Mouse (Mus musculus) midbrain, embryonic 15.5 days (tissue): ENCODE data around the gene Cbx5. TPM values are rescaled to one million over a fixed set of nuclear protein-coding genes. Genes with fewer than 3 reads are reported as not detected.

ENCODE experiments used
- ATAC-seq: fragments of 200-750 bp; cut with Nextera tagmentation; replicated peaks from 2 replicates; pipeline ENCODE4 v1.8.0; 2017; ENCODE audit warnings: moderate TSS enrichment
- H3K27ac ChIP-seq: fragments of 300-500 bp; sonication (generic); 2 replicates; pipeline ENCODE4 v1.5.1; 2015; ENCODE audit warnings: mild to moderate bottlenecking, inconsistent platforms
- H3K27me3 ChIP-seq: fragments of 300-500 bp; sonication (generic); replicated peaks from 2 replicates; pipeline ENCODE4 v1.6.1; 2015; ENCODE audit warnings: inconsistent platforms
- H3K36me3 ChIP-seq: fragments of 300-500 bp; sonication (generic); replicated peaks from 2 replicates; pipeline ENCODE4 v1.6.1; 2015; ENCODE audit warnings: inconsistent platforms
- H3K4me1 ChIP-seq: fragments of 300-500 bp; sonication (generic); 2 replicates; pipeline ENCODE4 v1.6.1; 2015; ENCODE audit warnings: inconsistent platforms
- H3K4me2 ChIP-seq: fragments of 300-500 bp; sonication (generic); 2 replicates; pipeline ENCODE4 v1.6.1; 2015; ENCODE audit warnings: inconsistent platforms, mild to moderate bottlenecking, moderate library complexity
- H3K4me3 ChIP-seq: fragments of 300-500 bp; sonication (generic); 2 replicates; pipeline ENCODE4 v1.5.1; 2015; ENCODE audit warnings: mild to moderate bottlenecking, inconsistent platforms
- H3K9ac ChIP-seq: fragments of 300-500 bp; sonication (generic); 2 replicates; pipeline ENCODE4 v1.6.1; 2015; ENCODE audit warnings: mild to moderate bottlenecking, inconsistent platforms
- H3K9me3 ChIP-seq: fragments of 300-500 bp; sonication (generic); 2 replicates; pipeline ENCODE4 v1.6.1; 2016; ENCODE audit warnings: inconsistent platforms
- WGBS: fragments of 180-500 bp; shearing (Covaris S2); methylation state at CpG from one replicate; pipeline ENCODE4 v1.1.7; 2015; ENCODE audit warnings: mixed read lengths; 5-methylcytosine and 5-hydroxymethylcytosine counted together
- polyA plus RNA-seq: library from polyadenylated mRNA; unstranded; fragments of >200 nt; fragmentation: Nextera tagmentation; extraction: Ambion mirVana; gene quantifications from 2 replicates; pipeline ENCODE4 v1.2.1, GENCODE M21; 2015

Gene Cbx5
- polyA plus RNA-seq, 1 experiment from 2014 or later = 153 TPM

DNA sequence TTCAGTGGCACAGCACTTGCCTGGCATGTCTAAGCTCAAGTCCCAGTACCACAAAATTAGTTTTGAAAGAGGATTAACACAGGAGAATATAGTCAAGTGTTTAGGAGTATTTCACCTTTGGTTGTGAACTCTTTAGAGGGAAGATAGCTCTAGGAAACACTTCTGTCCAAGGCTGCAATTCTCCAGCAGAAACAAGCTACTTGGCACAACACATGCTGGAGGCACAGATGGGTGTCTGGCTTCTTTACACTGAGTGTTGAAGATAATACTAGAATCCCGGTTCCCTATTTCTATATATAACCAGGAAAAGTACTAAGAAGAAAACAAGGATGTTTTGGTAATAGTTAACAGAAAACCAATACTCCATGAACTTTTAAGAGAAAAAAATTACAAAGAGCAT lies 42.8 kb downstream of the Cbx5 start:
- Histone ChIP-seq H3K9ac (no peak overlapping the region), H3K4me1 (no peaks in the 10 kb centered on the region), H3K4me2 (no peak overlapping the region), H3K27ac (no peak overlapping the region), H3K27me3 (no peaks in the 10 kb centered on the region), H3K9me3 (no peaks in the 10 kb centered on the region), H3K36me3 (peaks cover 31% of the 10 kb centered on the region), H3K4me3 (no peak overlapping the region)
- WGBS = 83% methylated on average over 1 of the region's 1 CpGs
- no peak for ATAC-seq

GRCm38 (mm10) chr15:103193606-103194005 lies 46.0 kb downstream of the Cbx5 start:
- no peaks in the 10 kb centered on the region for H3K9me3 ChIP-seq
- H3K9ac ChIP-seq = no peak overlapping the region
- no peak overlapping the region for H3K27ac ChIP-seq
- no peak for ATAC-seq
- no peaks in the 10 kb centered on the region for H3K27me3 ChIP-seq
- no peaks in the 10 kb centered on the region for H3K4me1 ChIP-seq
- H3K4me2 ChIP-seq = no peak overlapping the region
- no peak overlapping the region for H3K4me3 ChIP-seq
- 88% methylated on average over 2 of the region's 2 CpGs for WGBS
- peaks cover 17% of the 10 kb centered on the region; the same call in 1 of the 2 replicates for H3K36me3 ChIP-seq

- Histone ChIP-seq H3K27me3 (no peaks in the 10 kb centered on the region), H3K4me2 (no peak overlapping the region), H3K36me3 (peaks cover 10% of the 10 kb centered on the region; the same call in 1 of the 2 replicates), H3K9ac (no peak overlapping the region), H3K27ac (no peak overlapping the region), H3K9me3 (no peaks in the 10 kb centered on the region), H3K4me1 (no peaks in the 10 kb centered on the region), H3K4me3 (no peak overlapping the region)
- 66% methylated on average over 10 of the region's 10 CpGs for WGBS
- ATAC-seq = no peak
These were observed 48.8 kb downstream of the Cbx5 start for GRCm38 (mm10) chr15:103190531-103191462.

- no peaks in the 10 kb centered on the region for H3K4me1 ChIP-seq
- H3K27ac ChIP-seq = no peak overlapping the region
- H3K36me3 ChIP-seq = peaks cover 10% of the 10 kb centered on the region; the same call in 1 of the 2 replicates
- 85% methylated on average over 7 of the region's 7 CpGs for WGBS
- H3K4me3 ChIP-seq = no peak overlapping the region
- no peaks in the 10 kb centered on the region for H3K9me3 ChIP-seq
- no peak overlapping the region for H3K9ac ChIP-seq
- no peak overlapping the region for H3K4me2 ChIP-seq
- H3K27me3 ChIP-seq = no peaks in the 10 kb centered on the region
- no peak for ATAC-seq
These were observed 49.5 kb downstream of the Cbx5 start for GRCm38 (mm10) chr15:103190083-103190482.

DNA sequence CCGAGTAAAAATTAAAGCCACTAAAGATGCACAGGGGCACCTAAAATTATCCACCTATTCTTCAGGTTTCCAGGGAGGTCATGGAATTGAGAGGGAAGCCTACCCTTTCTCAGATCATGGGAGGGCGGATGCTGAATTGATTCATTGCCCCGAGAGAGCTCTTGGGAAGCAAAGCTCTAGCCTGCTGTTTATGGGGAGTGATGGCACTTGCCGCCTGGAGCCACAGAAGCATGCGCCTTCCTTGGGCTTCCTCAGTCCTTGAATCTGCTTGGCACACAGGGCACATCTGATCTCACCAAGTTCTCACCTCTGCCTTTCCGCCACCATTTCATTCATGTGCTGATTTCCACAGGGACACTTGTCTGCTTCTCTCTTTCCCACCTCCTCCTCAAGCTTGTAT lies 51.8 kb downstream of the Cbx5 start:
- Histone ChIP-seq H3K4me1 (peaks cover 15% of the 10 kb centered on the region), H3K9me3 (no peaks in the 10 kb centered on the region), H3K9ac (no peak overlapping the region), H3K4me2 (no peak overlapping the region), H3K27me3 (peaks cover 10% of the 10 kb centered on the region), H3K36me3 (peaks cover 4% of the 10 kb centered on the region; the same call in 1 of the 2 replicates), H3K27ac (no peak overlapping the region), H3K4me3 (no peak overlapping the region)
- ATAC-seq = no peak
- WGBS = 75% methylated on average over 6 of the region's 6 CpGs

DNA sequence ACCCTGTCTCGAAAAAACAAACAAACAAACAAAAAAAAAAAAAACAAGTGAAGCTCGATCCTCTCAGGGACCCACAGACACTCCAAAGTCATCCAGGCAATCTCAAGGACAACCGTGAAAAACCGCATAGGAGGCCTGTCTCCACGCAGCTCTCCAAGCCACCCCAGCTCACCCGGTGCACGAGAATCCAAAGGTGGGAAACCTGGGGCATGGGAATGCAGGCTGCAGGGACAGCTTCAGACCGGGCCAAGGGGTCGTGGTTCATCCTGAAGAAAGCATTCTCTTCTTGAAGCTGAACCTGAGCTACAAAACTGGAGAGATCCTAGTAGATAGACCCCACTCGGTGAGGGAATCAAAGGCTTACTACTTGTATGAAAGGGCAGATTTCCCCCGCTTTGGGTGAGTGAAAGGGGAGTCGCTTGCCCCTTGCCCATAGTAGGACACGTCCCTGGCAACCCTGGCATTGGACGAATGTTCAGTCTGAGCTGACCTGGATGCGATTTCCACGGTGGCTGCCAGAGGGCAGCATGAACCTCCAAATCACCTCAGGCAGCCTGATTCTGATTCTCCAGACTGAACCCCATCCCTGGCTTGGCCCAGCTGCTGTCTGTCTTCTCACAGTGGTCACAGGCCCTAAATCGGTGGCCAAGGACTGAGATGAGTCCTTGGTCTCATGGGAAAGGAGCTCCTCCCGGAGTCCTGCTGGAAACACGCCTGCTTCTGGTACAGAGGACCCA lies 54.0 kb downstream of the Cbx5 start:
- Histone ChIP-seq H3K9ac (no peak overlapping the region), H3K27me3 (peaks cover 19% of the 10 kb centered on the region), H3K36me3 (no peaks in the 10 kb centered on the region), H3K4me1 (peaks cover 15% of the 10 kb centered on the region), H3K9me3 (no peaks in the 10 kb centered on the region), H3K27ac (no peak overlapping the region), H3K4me3 (no peak overlapping the region), H3K4me2 (no peak overlapping the region)
- 50% methylated on average over 19 of the region's 19 CpGs for WGBS
- no peak for ATAC-seq

DNA sequence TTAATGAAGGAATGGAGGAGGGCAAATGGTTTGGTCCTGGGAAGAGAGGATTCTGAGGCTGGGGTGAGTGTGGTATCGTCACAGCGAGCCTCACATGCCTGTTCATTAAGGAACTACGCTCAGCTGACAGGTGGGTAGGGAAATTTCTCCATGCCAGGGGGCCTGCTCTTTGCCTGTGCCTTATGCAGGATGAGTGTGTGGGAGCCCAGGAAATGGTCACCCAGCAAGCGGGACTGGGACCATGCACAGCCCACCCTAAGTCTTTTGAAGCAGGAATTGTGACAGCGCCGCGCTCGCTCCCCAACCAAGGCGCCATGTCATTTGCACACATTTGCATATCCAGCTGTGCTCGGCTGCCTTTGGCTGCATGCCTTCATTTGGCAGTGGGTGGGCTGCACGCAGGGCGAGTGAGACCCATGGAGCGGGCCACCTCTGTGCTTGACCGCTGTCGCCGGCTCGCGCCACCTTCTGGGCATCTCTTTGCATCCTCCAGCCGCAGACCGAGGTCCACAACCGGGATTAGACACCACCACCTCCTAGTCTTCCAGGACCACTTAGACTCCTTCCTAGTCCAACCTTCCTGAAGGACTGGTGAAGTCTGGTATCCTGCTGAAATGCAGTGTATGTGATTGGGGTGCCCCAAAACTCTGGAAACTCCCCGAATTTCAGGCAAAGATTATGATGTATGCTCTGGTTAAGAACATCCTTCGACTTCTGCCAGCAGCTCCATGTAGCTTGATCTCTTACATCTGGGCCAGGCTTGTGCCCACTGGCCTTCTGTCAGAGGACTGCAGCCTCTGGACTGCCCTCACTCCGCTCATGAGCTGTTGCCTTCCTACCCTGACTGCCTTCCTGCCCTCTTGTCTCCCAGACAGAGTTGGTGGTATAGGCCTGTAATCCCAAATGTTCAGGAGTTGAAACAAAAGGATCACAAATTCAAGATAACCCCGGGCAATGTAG lies 55.7 kb downstream of the Cbx5 start:
- Histone ChIP-seq H3K9me3 (no peaks in the 10 kb centered on the region), H3K4me1 (peaks cover 15% of the 10 kb centered on the region), H3K36me3 (no peaks in the 10 kb centered on the region), H3K4me3 (peak overlapping the region; percentile 22), H3K27me3 (peaks cover 36% of the 10 kb centered on the region), H3K27ac (no peak overlapping the region), H3K4me2 (peak overlapping the region; percentile 55), H3K9ac (peak overlapping the region; percentile 33; the same call in 1 of the 2 replicates)
- 12% methylated on average over 25 of the region's 25 CpGs for WGBS
- peak; percentile 37 for ATAC-seq

DNA sequence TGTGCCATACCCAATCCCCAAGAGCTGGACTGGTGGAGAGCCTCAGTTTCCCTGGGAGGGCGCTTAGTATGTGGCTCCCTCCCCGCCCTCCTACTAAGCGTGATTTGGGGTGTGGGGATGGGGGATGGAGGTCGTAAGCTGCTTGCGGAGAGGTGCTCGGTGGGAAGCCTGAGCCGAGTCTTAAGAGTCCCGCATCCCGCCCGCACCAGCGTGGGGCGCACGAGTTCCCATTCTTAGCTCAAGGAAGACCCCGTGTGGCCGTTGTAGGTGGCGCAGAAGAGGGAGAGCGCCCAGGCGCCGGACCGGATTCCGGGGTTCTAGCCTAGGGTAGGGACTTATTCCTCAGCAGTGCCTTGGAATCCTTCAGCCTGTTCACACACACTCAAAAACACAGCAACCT lies 56.5 kb downstream of the Cbx5 start:
- peaks cover 44% of the 10 kb centered on the region for H3K27me3 ChIP-seq
- no peaks in the 10 kb centered on the region for H3K36me3 ChIP-seq
- peak overlapping the region; percentile 22; the same call in 1 of the 2 replicates for H3K4me3 ChIP-seq
- peaks cover 15% of the 10 kb centered on the region for H3K4me1 ChIP-seq
- no peak overlapping the region for H3K9ac ChIP-seq
- no peak overlapping the region for H3K27ac ChIP-seq
- H3K4me2 ChIP-seq = peak overlapping the region; percentile 55
- ATAC-seq = peak; percentile 42; the same call in 1 of the 2 replicates
- H3K9me3 ChIP-seq = no peaks in the 10 kb centered on the region
- under 1% methylated on average over 21 of the region's 21 CpGs for WGBS

- H3K4me1 ChIP-seq = peaks cover 18% of the 10 kb centered on the region
- H3K9me3 ChIP-seq = no peaks in the 10 kb centered on the region
- H3K27me3 ChIP-seq = peaks cover 53% of the 10 kb centered on the region
- no peak overlapping the region for H3K4me3 ChIP-seq
- H3K4me2 ChIP-seq = peak overlapping the region; percentile 55
- H3K9ac ChIP-seq = no peak overlapping the region
- WGBS = 1% methylated on average over 43 of the region's 48 CpGs
- no peak overlapping the region for H3K27ac ChIP-seq
- ATAC-seq = no peak
- no peaks in the 10 kb centered on the region for H3K36me3 ChIP-seq
These were observed 57.3 kb downstream of the Cbx5 start for GRCm38 (mm10) chr15:103182166-103182790.

DNA sequence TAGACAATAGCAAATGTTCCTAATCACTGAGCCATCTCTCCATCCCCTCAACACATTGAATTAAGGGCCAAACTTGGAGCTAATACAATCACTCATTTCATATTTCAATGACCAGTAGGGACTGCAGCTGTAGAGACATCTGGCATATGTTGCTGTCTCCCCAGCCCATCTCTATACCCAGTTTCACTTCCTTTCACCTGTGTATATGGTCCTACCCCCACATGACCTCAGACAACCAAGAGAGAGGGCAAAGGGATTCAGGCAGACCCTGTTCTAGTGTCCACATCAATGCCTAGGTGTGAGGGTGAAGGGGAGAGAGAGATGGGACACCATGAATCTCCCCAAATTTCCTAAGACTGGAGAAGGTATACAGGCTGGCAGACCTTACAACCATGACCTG lies 59.2 kb downstream of the Cbx5 start:
- Histone ChIP-seq H3K9me3 (no peaks in the 10 kb centered on the region), H3K9ac (no peak overlapping the region), H3K4me3 (no peak overlapping the region), H3K4me1 (peaks cover 23% of the 10 kb centered on the region), H3K27me3 (peaks cover 69% of the 10 kb centered on the region), H3K27ac (no peak overlapping the region), H3K36me3 (no peaks in the 10 kb centered on the region), H3K4me2 (no peak overlapping the region)
- ATAC-seq = no peak

- Histone ChIP-seq H3K27me3 (peaks cover 85% of the 10 kb centered on the region), H3K9me3 (no peaks in the 10 kb centered on the region), H3K36me3 (no peaks in the 10 kb centered on the region), H3K4me2 (no peak overlapping the region), H3K4me3 (no peak overlapping the region), H3K27ac (no peak overlapping the region), H3K9ac (no peak overlapping the region), H3K4me1 (peaks cover 17% of the 10 kb centered on the region)
- 68% methylated on average over 1 of the region's 1 CpGs for WGBS
- no peak for ATAC-seq
These were observed 60.8 kb downstream of the Cbx5 start for GRCm38 (mm10) chr15:103178767-103179166.
